Mouse (Mus musculus) MEL (cell line): ENCODE data around the gene Tmem45b. TPM values are rescaled to one million over a fixed set of nuclear protein-coding genes. Genes with fewer than 3 reads are reported as not detected.

Experiments
- DNase-seq: peaks from one replicate; pipeline ENCODE4 v3.0.0; 2011; ENCODE audit warnings: low read depth, low spot score
- H3K27ac ChIP-seq: 2 replicates; pipeline ENCODE4 v1.5.1; 2012; ENCODE audit warnings: low read depth, mild to moderate bottlenecking, control low read depth, low read length, moderate library complexity; ENCODE audit not compliant: control insufficient read depth
- H3K27me3 ChIP-seq, 2 experiments: fragments of 150-350 bp in 1 of 2; sonication (generic) in 1 of 2; 2 replicates each; pipeline ENCODE4 v1.6.1; 2012; ENCODE audit warnings: low read length in 2 of 2, mild to moderate bottlenecking in 2 of 2, improper control_type of control experiment in 1 of 2, moderate library complexity in 1 of 2; ENCODE audit not compliant: insufficient read depth in 2 of 2, control insufficient read depth in 1 of 2
- H3K36me3 ChIP-seq, 2 experiments: 2 replicates each; pipeline ENCODE4 v1.6.1; 2012 to 2014; ENCODE audit warnings: low read length in 2 of 2, improper control_type of control experiment in 1 of 2, inconsistent platforms in 1 of 2, mild to moderate bottlenecking in 1 of 2; ENCODE audit not compliant: insufficient read depth in 2 of 2, control insufficient read depth in 1 of 2
- H3K4me1 ChIP-seq, 2 experiments: fragments of 150-350 bp in 1 of 2; sonication (generic) in 1 of 2; 2 replicates each; pipeline ENCODE4 v1.6.1; 2012; ENCODE audit warnings: low read length in 2 of 2, improper control_type of control experiment in 1 of 2, mild to moderate bottlenecking in 1 of 2; ENCODE audit not compliant: insufficient read depth in 2 of 2, control insufficient read depth in 1 of 2
- H3K4me3 ChIP-seq, 2 experiments: fragments of 150-350 bp in 1 of 2; sonication (generic) in 1 of 2; 2 replicates each; pipeline ENCODE4 v1.5.1; 2012; ENCODE audit warnings: low read depth in 2 of 2, low read length in 2 of 2, mild to moderate bottlenecking in 2 of 2, moderate library complexity in 2 of 2, control low read depth in 1 of 2, improper control_type of control experiment in 1 of 2; ENCODE audit not compliant: control insufficient read depth in 1 of 2, insufficient read depth in 1 of 2
- H3K79me2 ChIP-seq: 2 replicates; pipeline ENCODE4 v1.6.1; 2012; ENCODE audit warnings: mild to moderate bottlenecking, low read length, moderate library complexity; ENCODE audit not compliant: control insufficient read depth, poor library complexity, insufficient read depth
- H3K9ac ChIP-seq: 2 replicates; pipeline ENCODE4 v1.6.1; 2012; ENCODE audit warnings: low read depth, mild to moderate bottlenecking, control low read depth, low read length, moderate library complexity; ENCODE audit not compliant: control insufficient read depth, poor library complexity, severe bottlenecking
- H3K9me3 ChIP-seq: fragments of 150-350 bp; sonication (generic); replicated peaks from 2 replicates; pipeline ENCODE4 v1.6.1; 2012; ENCODE audit warnings: mild to moderate bottlenecking, low read length, improper control_type of control experiment, moderate library complexity; ENCODE audit not compliant: insufficient read depth
- E2F4 ChIP-seq: IDR thresholded peaks from 2 replicates; pipeline ENCODE4 v1.6.1; 2011; ENCODE audit warnings: low read depth, low read length, improper control_type of control experiment, borderline replicate concordance
- ELF1 ChIP-seq: IDR thresholded peaks from 2 replicates; pipeline ENCODE4 v1.6.1; 2014; ENCODE audit warnings: low read depth, mild to moderate bottlenecking, inconsistent platforms, low read length, improper control_type of control experiment, moderate library complexity
- GABPA ChIP-seq: IDR thresholded peaks from 2 replicates; pipeline ENCODE4 v1.6.1; 2012; ENCODE audit warnings: low read depth, mild to moderate bottlenecking, inconsistent platforms, low read length, improper control_type of control experiment, moderate library complexity
- JUND ChIP-seq: IDR thresholded peaks from 2 replicates; pipeline ENCODE4 v1.6.1; 2011; ENCODE audit warnings: low read depth, mild to moderate bottlenecking, improper control_type of control experiment, low read length
- KAT2A ChIP-seq: conservative IDR thresholded peaks from 2 replicates; pipeline ENCODE4 v1.6.1; 2012; ENCODE audit warnings: low read depth, low read length, improper control_type of control experiment, inconsistent platforms
- MAFK ChIP-seq: IDR thresholded peaks from 2 replicates; pipeline ENCODE4 v1.6.1; 2011; ENCODE audit warnings: low read depth, mild to moderate bottlenecking, low read length, improper control_type of control experiment, borderline replicate concordance
- MAZ ChIP-seq: IDR thresholded peaks from 2 replicates; pipeline ENCODE4 v1.6.1; 2012; ENCODE audit warnings: low read depth, mild to moderate bottlenecking, inconsistent platforms, low read length, improper control_type of control experiment
- MEF2A ChIP-seq: IDR thresholded peaks from 2 replicates; pipeline ENCODE4 v1.6.1; 2014; ENCODE audit warnings: low read depth, mild to moderate bottlenecking, inconsistent platforms, low read length, improper control_type of control experiment; ENCODE audit not compliant: poor library complexity, insufficient replicate concordance, severe bottlenecking; ENCODE audit errors: extremely low read depth
- MXI1 ChIP-seq: IDR thresholded peaks from 2 replicates; pipeline ENCODE4 v1.6.1; 2011; ENCODE audit warnings: mild to moderate bottlenecking, low read depth, low read length, improper control_type of control experiment
- MYC ChIP-seq: IDR thresholded peaks from 2 replicates; pipeline ENCODE4 v1.6.1; 2011; ENCODE audit warnings: low read depth, mild to moderate bottlenecking, low read length, improper control_type of control experiment, moderate library complexity
- NRF1 ChIP-seq: IDR thresholded peaks from 2 replicates; pipeline ENCODE4 v1.6.1; 2014; ENCODE audit warnings: low read depth, mild to moderate bottlenecking, inconsistent platforms, low read length, improper control_type of control experiment, moderate library complexity; ENCODE audit not compliant: poor library complexity, insufficient read depth, severe bottlenecking
- POLR2A ChIP-seq, 2 experiments: IDR thresholded peaks; 2 replicates each; pipeline ENCODE4 v1.6.1; 2011 to 2012; ENCODE audit warnings: low read length in 2 of 2, mild to moderate bottlenecking in 2 of 2, control low read depth in 1 of 2, improper control_type of control experiment in 1 of 2, low read depth in 1 of 2, moderate library complexity in 1 of 2; ENCODE audit not compliant: control insufficient read depth in 1 of 2, insufficient read depth in 1 of 2, poor library complexity in 1 of 2
- RCOR1 ChIP-seq: IDR thresholded peaks from 2 replicates; pipeline ENCODE4 v1.6.1; 2012; ENCODE audit warnings: low read depth, mild to moderate bottlenecking, inconsistent platforms, low read length, improper control_type of control experiment
- SIN3A ChIP-seq: IDR thresholded peaks from 2 replicates; pipeline ENCODE4 v1.6.1; 2012; ENCODE audit warnings: low read length, improper control_type of control experiment, inconsistent platforms
- TBP ChIP-seq: IDR thresholded peaks from 2 replicates; pipeline ENCODE4 v1.8.0; 2011; ENCODE audit warnings: low read depth, low read length, improper control_type of control experiment
- USF2 ChIP-seq, 2 experiments: IDR thresholded peaks; 2 replicates each; pipeline ENCODE4 v1.6.1; 2011 to 2012; ENCODE audit warnings: improper control_type of control experiment in 2 of 2, low read length in 2 of 2, borderline replicate concordance in 1 of 2, inconsistent platforms in 1 of 2, low read depth in 1 of 2, mild to moderate bottlenecking in 1 of 2; ENCODE audit not compliant: insufficient read depth in 1 of 2
- polyA plus RNA-seq, 2 experiments: library from polyadenylated mRNA; stranded (reverse) in 1 of 2; unstranded in 1 of 2; fragments of >175 nt in 1 of 2; fragments of >200 nt in 1 of 2; gene quantifications; 2 replicates each; pipeline versions ENCODE4 v1.2.1 to v1.2.4; 2012; ENCODE audit warnings: low replicate concordance in 2 of 2, low read depth in 1 of 2; ENCODE audit not compliant: insufficient read length in 2 of 2, insufficient read depth in 1 of 2, missing spikeins in 1 of 2
- total RNA-seq: library from RNA; depleted of rRNA; stranded (reverse); fragments of 300-350 nt; gene quantifications from 2 replicates; pipeline ENCODE4 v1.2.3, GENCODE M21; 2012

Tmem45b gene
- total and polyA plus RNA-seq, 3 experiments, result not detected

- no peak overlapping the region for H3K9ac ChIP-seq
- no peaks in the 10 kb centered on the region for H3K9me3 ChIP-seq
- H3K4me1 ChIP-seq, result no peaks in the 10 kb centered on the region
- H3K36me3 ChIP-seq, result no peaks in the 10 kb centered on the region
- no peak overlapping the region for H3K4me3 ChIP-seq
- DNase-seq, result peak; percentile 22
- no peak overlapping the region for H3K27ac ChIP-seq
- no peaks in the 10 kb centered on the region for H3K79me2 ChIP-seq
- H3K27me3 ChIP-seq, result peaks cover 0 to 3% of the 10 kb centered on the region in 2 experiments
- no peak for TF ChIP-seq MAZ
- TF ChIP-seq JUND, result no peak
- no peak for TF ChIP-seq POLR2A (IDR thresholded peaks at IDR 0.05; ENCODE audit: control insufficient read depth in 1 of 2, insufficient read depth in 1 of 2, low read depth in 1 of 2, low read length in 2 of 2, poor library complexity in 1 of 2)
- no peak for TF ChIP-seq USF2 (IDR thresholded peaks at IDR 0.05; ENCODE audit: borderline replicate concordance in 1 of 2, insufficient read depth in 1 of 2, low read depth in 1 of 2, low read length in 2 of 2)
- TF ChIP-seq TBP, result no peak
- TF ChIP-seq RCOR1, result no peak
- TF ChIP-seq MEF2A, result no peak
- no peak for TF ChIP-seq E2F4
- no peak for TF ChIP-seq SIN3A
- TF ChIP-seq NRF1, result no peak
- no peak for TF ChIP-seq ELF1
- TF ChIP-seq MYC, result no peak
- no peak for TF ChIP-seq GABPA
- no peak for TF ChIP-seq MXI1
- no peak for TF ChIP-seq MAFK
Observed at GRCm38 (mm10) chr9:31432336-31432975, 31.8 kb downstream of the Tmem45b start.

DNA sequence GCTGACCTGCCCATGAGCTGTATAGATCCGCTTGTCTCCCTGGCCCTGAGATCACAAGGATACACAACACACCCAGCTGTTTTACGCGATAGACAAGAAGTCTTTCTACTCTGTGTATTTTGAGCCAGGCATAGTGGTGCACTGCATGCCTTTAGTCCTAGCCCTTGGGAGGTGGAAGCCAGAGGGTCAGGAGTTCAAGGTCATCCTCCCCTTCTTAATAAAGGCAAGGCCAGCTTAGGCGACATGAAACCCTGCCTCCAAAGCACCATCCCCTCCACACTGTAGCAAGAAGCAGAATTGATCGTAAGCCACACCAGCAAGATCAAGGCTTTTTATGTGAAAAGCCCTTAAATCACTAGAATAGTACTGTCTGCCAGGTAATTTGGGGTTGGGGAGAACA lies 32.5 kb downstream of the Tmem45b start:
- Histone ChIP-seq H3K9me3 (no peaks in the 10 kb centered on the region), H3K4me1 (no peaks in the 10 kb centered on the region), H3K79me2 (no peaks in the 10 kb centered on the region), H3K4me3 (no peak overlapping the region), H3K9ac (no peak overlapping the region), H3K27me3 (peaks cover 0 to 2% of the 10 kb centered on the region in 2 experiments), H3K36me3 (no peaks in the 10 kb centered on the region), H3K27ac (no peak overlapping the region)
- no peak for DNase-seq
- TF ChIP-seq KAT2A, result no peak
- TF ChIP-seq MXI1, result no peak
